Mouse (Mus musculus): ENCODE data around the gene Mycl. TPM values are rescaled to one million over a fixed set of nuclear protein-coding genes. Genes with fewer than 3 reads are reported as not detected.

The Mycl gene
- total and polyA plus RNA-seq, 3 experiments = 0.38 to 0.51 (median 0.44) TPM

DNA sequence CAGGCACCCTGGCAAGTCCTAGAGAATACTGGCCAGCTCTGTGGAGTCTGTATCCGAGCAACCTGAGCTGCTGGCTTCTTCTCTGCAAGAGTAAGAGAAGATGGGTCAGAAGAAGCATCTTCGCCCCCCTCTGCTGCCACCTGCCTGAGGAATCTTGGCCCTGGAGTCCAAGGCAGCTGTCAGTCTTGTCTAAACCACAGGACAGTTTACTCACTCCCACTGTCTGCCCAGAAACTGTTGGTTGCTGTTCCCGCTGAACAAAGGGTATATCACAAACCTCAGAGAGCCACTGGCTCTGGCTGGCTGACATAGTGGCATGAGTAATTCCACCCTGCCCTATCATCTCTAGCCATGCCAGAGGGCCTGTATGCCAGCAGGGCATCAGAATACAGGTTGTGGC, 48.2 kb upstream of the Mycl start:
- H3K4me2 ChIP-seq (ENCODE audit: insufficient read depth, low read depth, poor library complexity, severe bottlenecking) = no peak overlapping the region
- in situ Hi-C loops (cut with MboI; ENCODE audit: low pct_ligation_motif_present, low pct_unique_long_range_greater_than_20kb, low sequenced_read_pairs) (no loop called here), dilution Hi-C loops (cut with MboI; ENCODE audit: extremely low pct_ligation_motif_present, extremely low pct_unique_long_range_greater_than_20kb, low sequenced_read_pairs) (no loop called here)
- no peaks in the 10 kb centered on the region for H3K9me3 ChIP-seq (replicated peaks; ENCODE audit: low read length)
- DNase-seq (ENCODE audit: extremely low read depth) = no peak
- peaks cover 68 to 98% of the 10 kb centered on the region in 2 experiments for H3K36me3 ChIP-seq (replicated peaks in 1 of 2; ENCODE audit: control insufficient read depth in 1 of 2, insufficient read depth in 1 of 2, low read length in 1 of 2)
- H3K79me2 ChIP-seq (replicated peaks; ENCODE audit: control insufficient read depth, extremely low read depth, insufficient read depth, poor library complexity, severe bottlenecking) = no peaks in the 10 kb centered on the region
- no peak overlapping the region for H3K27ac ChIP-seq (ENCODE audit: insufficient read depth, low read depth)
- peaks cover 0 to 14% of the 10 kb centered on the region in 2 experiments; a peak in 1 of 4 replicates for H3K4me1 ChIP-seq (ENCODE audit: control insufficient read depth in 1 of 2, insufficient read depth in 2 of 2)
- H3K9ac ChIP-seq (ENCODE audit: insufficient read depth, low read depth) = no peak overlapping the region
- no peak overlapping the region for H3K4me3 ChIP-seq (replicated peaks in 1 of 3; ENCODE audit: low read depth in 2 of 3, low read length in 2 of 3, poor library complexity in 1 of 3)
- no peak for TF ChIP-seq EP300 (IDR thresholded peaks at IDR 0.05; ENCODE audit: low read length)
- TF ChIP-seq CTCF (conservative IDR thresholded peaks at IDR 0.05 in 1 of 2, IDR thresholded peaks at IDR 0.05 in 1 of 2; ENCODE audit: low read depth in 2 of 2, low read length in 2 of 2) = peak in 1 of 2 experiments; percentile 8; a peak in 1 of 4 replicates
- H3K27me3 ChIP-seq (replicated peaks) = no peaks in the 10 kb centered on the region

DNA sequence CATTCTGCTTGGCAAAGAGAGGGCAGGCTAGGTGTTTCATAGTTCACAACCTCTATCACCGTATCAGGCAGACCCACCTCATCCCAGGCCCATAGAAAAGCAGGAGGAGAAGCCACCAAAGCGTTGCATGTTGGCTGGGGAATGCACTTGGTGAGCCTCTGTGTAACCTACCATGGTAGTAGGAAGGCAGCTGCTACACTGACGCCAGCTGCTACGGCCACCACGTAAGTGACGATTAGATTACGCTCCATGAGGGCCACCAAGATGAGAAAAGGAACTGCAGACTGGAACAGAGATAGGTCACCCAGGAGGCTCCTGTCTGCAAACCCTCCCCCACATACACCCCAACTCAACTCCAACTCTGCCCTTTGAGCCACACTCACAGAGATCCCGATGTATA, 46.4 kb upstream of the Mycl start:
- dilution Hi-C loops (cut with MboI; ENCODE audit: extremely low pct_ligation_motif_present, extremely low pct_unique_long_range_greater_than_20kb, low sequenced_read_pairs) (no loop called here), in situ Hi-C loops (cut with MboI; ENCODE audit: low pct_ligation_motif_present, low pct_unique_long_range_greater_than_20kb, low sequenced_read_pairs) (no loop called here)
- no peak for TF ChIP-seq NELFE (IDR thresholded peaks at IDR 0.05; ENCODE audit: low read depth, low read length)
- TF ChIP-seq PAX5 (IDR thresholded peaks at IDR 0.05; ENCODE audit: low read length) = no peak
- no peak for TF ChIP-seq ZMIZ1 (IDR thresholded peaks at IDR 0.05; ENCODE audit: low read depth, low read length)
- no peak for TF ChIP-seq UBTF (IDR thresholded peaks at IDR 0.05; ENCODE audit: low read depth, low read length)
- no peak for TF ChIP-seq MAX (IDR thresholded peaks at IDR 0.05; ENCODE audit: low read length)
- no peak for TF ChIP-seq SMC3 (IDR thresholded peaks at IDR 0.05; ENCODE audit: low read depth, low read length)
- no peak for TF ChIP-seq CHD1 (IDR thresholded peaks at IDR 0.05; ENCODE audit: low read depth, low read length)
- TF ChIP-seq MEF2A (IDR thresholded peaks at IDR 0.05; ENCODE audit: borderline replicate concordance, low read depth, low read length) = no peak
- TF ChIP-seq HCFC1 (IDR thresholded peaks at IDR 0.05; ENCODE audit: low read depth, low read length) = no peak
- no peak for TF ChIP-seq MXI1 (IDR thresholded peaks at IDR 0.05; ENCODE audit: low read depth, low read length)
- no peak for TF ChIP-seq MAFK (IDR thresholded peaks at IDR 0.05; ENCODE audit: insufficient replicate concordance, low read length)
- no peak for TF ChIP-seq RAD21 (IDR thresholded peaks at IDR 0.05; ENCODE audit: low read depth, low read length)
- TF ChIP-seq TCF12 (IDR thresholded peaks at IDR 0.05; ENCODE audit: low read depth, low read length) = no peak
- no peak for TF ChIP-seq POLR2AphosphoS2 (IDR thresholded peaks at IDR 0.05; ENCODE audit: low read depth, low read length)
- TF ChIP-seq MYC (IDR thresholded peaks at IDR 0.05; ENCODE audit: low read depth, low read length) = no peak
- TF ChIP-seq EP300 (IDR thresholded peaks at IDR 0.05; ENCODE audit: low read length) = no peak
- no peak for TF ChIP-seq GABPA (IDR thresholded peaks at IDR 0.05; ENCODE audit: insufficient replicate concordance, low read depth, low read length)
- TF ChIP-seq ZC3H11A (IDR thresholded peaks at IDR 0.05; ENCODE audit: low read depth, low read length) = no peak
- H3K9ac ChIP-seq (ENCODE audit: insufficient read depth, low read depth) = no peak overlapping the region
- H3K79me2 ChIP-seq (replicated peaks; ENCODE audit: control insufficient read depth, extremely low read depth, insufficient read depth, poor library complexity, severe bottlenecking) = 0 out of 2 replicates have a peak, but pooled peaks cover 4% of the 10 kb centered on the region
- peaks cover 69 to 98% of the 10 kb centered on the region in 2 experiments for H3K36me3 ChIP-seq (replicated peaks in 1 of 2; ENCODE audit: control insufficient read depth in 1 of 2, insufficient read depth in 1 of 2, low read length in 1 of 2)
- no peaks in the 10 kb centered on the region for H3K9me3 ChIP-seq (replicated peaks; ENCODE audit: low read length)
- no peak overlapping the region for H3K4me2 ChIP-seq (ENCODE audit: insufficient read depth, low read depth, poor library complexity, severe bottlenecking)
- peaks cover 0 to 23% of the 10 kb centered on the region in 2 experiments; a peak in 2 of 4 replicates for H3K4me1 ChIP-seq (ENCODE audit: control insufficient read depth in 1 of 2, insufficient read depth in 2 of 2)
- DNase-seq (ENCODE audit: extremely low read depth) = no peak
- H3K27me3 ChIP-seq (replicated peaks) = no peaks in the 10 kb centered on the region
- no peak overlapping the region for H3K4me3 ChIP-seq (replicated peaks in 1 of 3; ENCODE audit: low read depth in 2 of 3, low read length in 2 of 3, poor library complexity in 1 of 3)
- H3K27ac ChIP-seq (ENCODE audit: insufficient read depth, low read depth) = no peak overlapping the region
